ENCODE assay signal across 8 mouse cellular contexts in genomic region chr7:62230713-62231112, GRCm38 (mm10).
DNase-seq lines count a peak whose midpoint lies in the region; ATAC-seq and TF ChIP-seq lines count a peak whose summit lies in the region.

No protein-coding gene starts in this region.

- H3K36me3 ChIP-seq in heart, embryonic 15.5 days = no peaks in the 10 kb centered on the region
- no peaks in the 10 kb centered on the region for H3K36me3 ChIP-seq in hindbrain, embryonic 13.5 days
- no peaks in the 10 kb centered on the region for H3K36me3 ChIP-seq in midbrain, embryonic 13.5 days

- no peak for TF ChIP-seq POLR2A in brain, embryonic 14.5 days (IDR thresholded peaks at IDR 0.05; ENCODE audit: borderline replicate concordance, extremely low read depth, insufficient read depth, insufficient read length, poor library complexity, severe bottlenecking)

- H3K4me1 ChIP-seq in heart, embryonic 15.5 days (replicated peaks) = no peaks in the 10 kb centered on the region
- peaks cover 10% of the 10 kb centered on the region; the same call in 1 of the 2 replicates for H3K4me1 ChIP-seq in hindbrain, embryonic 13.5 days (replicated peaks)
- H3K4me1 ChIP-seq in midbrain, embryonic 13.5 days (replicated peaks) = peaks cover 22% of the 10 kb centered on the region

- peak overlapping the region; percentile 55 for H3K4me2 ChIP-seq in heart, embryonic 15.5 days
- peak overlapping the region; percentile 42 for H3K4me2 ChIP-seq in hindbrain, embryonic 13.5 days
- peak overlapping the region; percentile 44 for H3K4me2 ChIP-seq in midbrain, embryonic 13.5 days (replicated peaks)

- H3K9ac ChIP-seq in heart, embryonic 15.5 days = no peak overlapping the region
- 0 out of 2 replicates have a peak overlapping the region, but pooled peaks have one; percentile 9 for H3K9ac ChIP-seq in hindbrain, embryonic 13.5 days
- H3K9ac ChIP-seq in midbrain, embryonic 13.5 days (replicated peaks) = peak overlapping the region; percentile 41; the same call in 1 of the 2 replicates

- peak overlapping the region; percentile 34 for H3K4me3 ChIP-seq in heart, embryonic 15.5 days
- H3K4me3 ChIP-seq in hindbrain, embryonic 13.5 days = 0 out of 2 replicates have a peak overlapping the region, but pooled peaks have one; percentile 2
- peak overlapping the region; percentile 20; the same call in 1 of the 2 replicates for H3K4me3 ChIP-seq in midbrain, embryonic 13.5 days (replicated peaks)
- H3K4me3 ChIP-seq in gastrocnemius, adult 2 months = no peak overlapping the region

- peak overlapping the region; percentile 23; the same call in 1 of the 2 replicates for H3K27ac ChIP-seq in heart, embryonic 15.5 days
- peak overlapping the region; percentile 68 for H3K27ac ChIP-seq in hindbrain, embryonic 13.5 days
- H3K27ac ChIP-seq in midbrain, embryonic 13.5 days = peak overlapping the region; percentile 69; the same call in 1 of the 2 replicates
- H3K27ac ChIP-seq in gastrocnemius, adult 2 months = no peak overlapping the region

- H3K27me3 ChIP-seq in heart, embryonic 15.5 days = no peaks in the 10 kb centered on the region
- no peaks in the 10 kb centered on the region for H3K27me3 ChIP-seq in hindbrain, embryonic 13.5 days
- H3K27me3 ChIP-seq in midbrain, embryonic 13.5 days = no peaks in the 10 kb centered on the region

- intact Hi-C loops in gastrocnemius, adult 2 months (cut with DNase I) = no loop called here

- no peak for ATAC-seq in heart, embryonic 15.5 days (replicated peaks; ENCODE audit: insufficient number of reproducible peaks, insufficient read depth, low FRiP score, low read depth)
- ATAC-seq in hindbrain, embryonic 13.5 days (ENCODE audit: low FRiP score) = peak; percentile 33
- peak; percentile 43 for ATAC-seq in midbrain, embryonic 13.5 days

- no peak for DNase-seq in heart, adult 18-20 months
- DNase-seq in brain, embryonic 14.5 days (ENCODE audit: low read depth) = peak; percentile 2
- no peak for DNase-seq in gastrocnemius, adult 2 months
- DNase-seq in urinary bladder, postnatal 36 days (ENCODE audit: low spot score in 2 of 2) = no peak
- no peak for DNase-seq in kidney, adult 9 months

- 19% methylated on average over 2 of the region's 2 CpGs for WGBS in heart, embryonic 15.5 days
- 16% methylated on average over 2 of the region's 2 CpGs for WGBS in hindbrain, embryonic 13.5 days
- 11% methylated on average over 2 of the region's 2 CpGs for WGBS in midbrain, embryonic 13.5 days

- H3K9me3 ChIP-seq in heart, embryonic 15.5 days (replicated peaks) = no peaks in the 10 kb centered on the region
- no peaks in the 10 kb centered on the region; the same call in 1 of the 2 replicates for H3K9me3 ChIP-seq in hindbrain, embryonic 13.5 days
- H3K9me3 ChIP-seq in midbrain, embryonic 13.5 days = no peaks in the 10 kb centered on the region

- TF ChIP-seq CTCF in brain, embryonic 14.5 days (IDR thresholded peaks at IDR 0.05; ENCODE audit: borderline replicate concordance, extremely low read depth, insufficient read depth, insufficient read length) = no peak
- TF ChIP-seq CTCF in gastrocnemius, adult 2 months (IDR thresholded peaks at IDR 0.05) = no peak
